Mouse (Mus musculus) forebrain, embryonic 15.5 days (tissue): ENCODE data around the gene Poldip2. TPM values are rescaled to one million over a fixed set of nuclear protein-coding genes. Genes with fewer than 3 reads are reported as not detected.

Experiments
- ATAC-seq: fragments of 200-750 bp; cut with Nextera tagmentation; replicated peaks from 2 replicates; pipeline ENCODE4 v1.8.0; 2017; ENCODE audit warnings: mild to moderate bottlenecking, moderate TSS enrichment, moderate library complexity
- H3K27ac ChIP-seq: fragments of 300-500 bp; sonication (generic); replicated peaks from 2 replicates; pipeline ENCODE4 v1.5.1; 2015; ENCODE audit warnings: mild to moderate bottlenecking, inconsistent platforms
- H3K27me3 ChIP-seq: fragments of 300-500 bp; sonication (generic); 2 replicates; pipeline ENCODE4 v1.6.1; 2015; ENCODE audit warnings: inconsistent platforms
- H3K36me3 ChIP-seq: fragments of 300-500 bp; sonication (generic); 2 replicates; pipeline ENCODE4 v1.6.1; 2015; ENCODE audit warnings: mild to moderate bottlenecking, inconsistent platforms
- H3K4me1 ChIP-seq: fragments of 300-500 bp; sonication (generic); 2 replicates; pipeline ENCODE4 v1.6.1; 2015; ENCODE audit warnings: inconsistent platforms
- H3K4me2 ChIP-seq: fragments of 300-500 bp; sonication (generic); replicated peaks from 2 replicates; pipeline ENCODE4 v1.6.1; 2015; ENCODE audit warnings: mild to moderate bottlenecking, inconsistent platforms
- H3K4me3 ChIP-seq: fragments of 300-500 bp; sonication (generic); 2 replicates; pipeline ENCODE4 v1.5.1; 2015; ENCODE audit warnings: mild to moderate bottlenecking, inconsistent platforms
- H3K9ac ChIP-seq: fragments of 300-500 bp; sonication (generic); replicated peaks from 2 replicates; pipeline ENCODE4 v1.6.1; 2015; ENCODE audit warnings: mild to moderate bottlenecking, inconsistent platforms
- H3K9me3 ChIP-seq: fragments of 300-500 bp; sonication (generic); 2 replicates; pipeline ENCODE4 v1.6.1; 2016; ENCODE audit warnings: inconsistent platforms
- WGBS: fragments of 180-500 bp; shearing (Covaris S2); methylation state at CpG from one replicate; pipeline ENCODE4 v1.1.7; 2015; ENCODE audit warnings: mixed read lengths; 5-methylcytosine and 5-hydroxymethylcytosine counted together
- polyA plus RNA-seq: library from polyadenylated mRNA; unstranded; fragments of >200 nt; fragmentation: Nextera tagmentation; extraction: Ambion mirVana; gene quantifications from 2 replicates; pipeline ENCODE4 v1.2.1, GENCODE M21; 2015

The Poldip2 gene
- polyA plus RNA-seq, 1 experiment from 2014 or later = 217 TPM

DNA sequence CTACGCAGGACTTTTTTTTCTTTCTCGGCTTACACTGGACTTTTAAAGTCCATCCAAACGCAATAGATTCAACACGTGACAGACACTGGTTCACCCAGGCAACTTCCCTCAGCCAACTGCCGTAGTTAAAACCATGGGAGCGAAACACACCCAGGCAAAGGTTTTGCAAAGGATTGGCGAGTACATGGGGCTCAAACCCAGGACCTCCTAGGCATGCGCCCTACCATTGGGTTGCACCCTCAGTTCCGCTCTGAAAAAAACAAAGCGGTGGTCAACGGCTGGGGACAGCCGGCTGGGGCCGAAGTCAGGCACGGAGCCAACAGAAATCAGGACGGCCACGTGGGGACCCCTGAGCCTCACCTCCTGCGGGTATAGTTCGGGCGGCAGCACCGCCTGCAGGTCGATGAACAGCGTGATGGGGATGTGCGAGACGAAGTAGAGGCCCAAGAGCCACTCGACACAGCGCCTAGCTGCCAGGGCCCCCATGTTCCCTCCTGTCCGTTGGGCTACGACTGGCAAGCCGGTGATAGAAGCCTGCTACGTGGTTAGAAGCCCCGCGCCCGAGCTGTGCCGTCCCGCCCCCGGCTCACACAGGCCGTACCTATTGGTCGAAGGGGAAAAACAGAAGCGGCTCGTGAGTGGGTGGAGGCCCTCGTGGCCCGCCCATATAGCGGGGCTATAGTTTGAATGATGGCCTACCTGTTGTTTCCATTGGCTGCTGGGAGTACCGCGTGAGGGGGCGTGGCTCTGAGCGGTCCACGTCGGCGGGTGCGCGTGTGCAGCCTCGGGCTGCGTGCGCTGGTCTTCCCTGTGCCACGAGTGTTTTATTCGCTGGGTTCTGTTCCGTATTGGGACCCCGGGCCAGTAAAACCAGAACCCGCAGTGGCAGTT lies 38.4 kb downstream of the Poldip2 start, which contains the start of gene Tmem97:
TSS of gene Tmem97 (minus strand) at position 610 of the 891 bp plus-strand sequence.
- peak within 1 kb of the TSS; percentile 64 for H3K4me3 ChIP-seq
- WGBS = under 1% methylated on average over 60 of the region's 60 CpGs
- peak within 1 kb of the TSS; percentile 81 for H3K27ac ChIP-seq

DNA sequence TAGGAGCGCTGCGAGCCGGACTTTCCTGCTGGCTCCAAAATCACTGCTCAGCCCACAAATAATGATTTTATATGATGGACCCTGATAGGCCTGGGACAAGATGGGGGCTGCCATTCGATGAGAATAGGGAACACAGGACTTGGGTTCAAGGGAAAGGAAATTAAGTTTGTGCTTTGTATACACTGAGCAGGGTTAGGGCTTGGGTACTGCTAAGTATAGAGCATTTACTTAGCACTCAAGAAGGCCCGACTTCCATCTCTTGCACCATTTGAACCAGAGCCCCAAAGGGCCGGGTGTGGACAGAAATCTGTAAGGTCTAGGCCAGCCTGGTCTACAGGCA lies 39.0 kb downstream of the Poldip2 start:
- H3K4me1 ChIP-seq = peaks cover 24% of the 10 kb centered on the region
- no peaks in the 10 kb centered on the region for H3K36me3 ChIP-seq
- peak overlapping the region; percentile 75 for H3K4me2 ChIP-seq
- H3K9ac ChIP-seq = peak overlapping the region; percentile 42
- H3K4me3 ChIP-seq = peak overlapping the region; percentile 64
- ATAC-seq = peak; percentile 63
- peaks cover 5% of the 10 kb centered on the region; the same call in 1 of the 2 replicates for H3K9me3 ChIP-seq
- no peaks in the 10 kb centered on the region for H3K27me3 ChIP-seq
- peak overlapping the region; percentile 81 for H3K27ac ChIP-seq
- 34% methylated on average over 6 of the region's 6 CpGs for WGBS

More for the DNA sequence above, 38.4 kb downstream of the Poldip2 start, which contains the start of gene Tmem97:
- Histone ChIP-seq H3K4me2 (peak within 1 kb of the TSS; percentile 75), H3K27me3 (no peaks in the 10 kb centered on the region), H3K9ac (peak within 1 kb of the TSS; percentile 59), H3K9me3 (peaks cover 5% of the 10 kb centered on the region; the same call in 1 of the 2 replicates), H3K36me3 (no peaks in the 10 kb centered on the region), H3K4me1 (peaks cover 24% of the 10 kb centered on the region)
- ATAC-seq = peak; percentile 100

- no peak for ATAC-seq
- Histone ChIP-seq H3K4me1 (0 out of 2 replicates have a peak, but pooled peaks cover 3% of the 10 kb centered on the region), H3K4me2 (no peak overlapping the region), H3K27ac (no peak overlapping the region), H3K9ac (no peak overlapping the region), H3K4me3 (no peak overlapping the region), H3K27me3 (no peaks in the 10 kb centered on the region), H3K36me3 (no peaks in the 10 kb centered on the region), H3K9me3 (peaks cover 5% of the 10 kb centered on the region; the same call in 1 of the 2 replicates)
- 85% methylated on average over 3 of the region's 3 CpGs for WGBS
Measured at GRCm38 (mm10) chr11:78555623-78556022, 43.6 kb downstream of the Poldip2 start.

- H3K4me2 ChIP-seq = no peak overlapping the region
- ATAC-seq = no peak
- 0 out of 2 replicates have a peak, but pooled peaks cover 2% of the 10 kb centered on the region for H3K4me1 ChIP-seq
- peaks cover 5% of the 10 kb centered on the region; the same call in 1 of the 2 replicates for H3K9me3 ChIP-seq
- H3K27me3 ChIP-seq = no peaks in the 10 kb centered on the region
- H3K27ac ChIP-seq = no peak overlapping the region
- 79% methylated on average over 4 of the region's 4 CpGs for WGBS
- no peaks in the 10 kb centered on the region for H3K36me3 ChIP-seq
- H3K9ac ChIP-seq = no peak overlapping the region
- no peak overlapping the region for H3K4me3 ChIP-seq
Measured at GRCm38 (mm10) chr11:78556070-78556469, 44.1 kb downstream of the Poldip2 start.

GRCm38 (mm10) chr11:78557241-78557640 lies 45.2 kb downstream of the Poldip2 start:
- Histone ChIP-seq H3K27ac (0 out of 2 replicates have a peak overlapping the region, but pooled peaks have one; percentile 7), H3K4me2 (no peak overlapping the region), H3K4me1 (no peaks in the 10 kb centered on the region), H3K9ac (no peak overlapping the region), H3K36me3 (no peaks in the 10 kb centered on the region), H3K27me3 (no peaks in the 10 kb centered on the region), H3K9me3 (peaks cover 5% of the 10 kb centered on the region; the same call in 1 of the 2 replicates), H3K4me3 (no peak overlapping the region)
- ATAC-seq = no peak
- WGBS = 56% methylated on average over 8 of the region's 8 CpGs

DNA sequence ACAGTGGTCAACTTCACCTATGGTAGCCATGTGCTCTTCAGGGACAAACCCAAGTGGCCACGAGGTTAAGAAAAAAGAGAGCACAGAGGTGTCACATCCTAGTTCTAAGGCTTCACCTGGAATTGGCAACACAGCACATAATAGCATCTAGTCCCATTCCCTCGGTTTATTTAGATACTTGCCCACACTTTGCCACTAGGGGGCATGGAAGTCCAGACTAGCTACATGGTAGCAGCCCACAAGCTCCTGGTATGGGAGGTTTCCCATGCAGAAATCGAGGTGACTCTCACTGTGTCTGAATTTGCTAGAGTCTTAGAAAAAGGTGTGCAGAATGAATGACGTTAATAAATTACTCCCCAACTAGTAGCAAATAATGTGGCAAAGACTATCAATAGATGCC lies 48.5 kb downstream of the Poldip2 start:
- H3K27ac ChIP-seq = no peak overlapping the region
- no peaks in the 10 kb centered on the region for H3K27me3 ChIP-seq
- 0 out of 2 replicates have a peak, but pooled peaks cover 2% of the 10 kb centered on the region for H3K36me3 ChIP-seq
- ATAC-seq = peak; percentile 63
- H3K4me1 ChIP-seq = no peaks in the 10 kb centered on the region
- H3K4me3 ChIP-seq = no peak overlapping the region
- H3K9ac ChIP-seq = no peak overlapping the region
- H3K9me3 ChIP-seq = no peaks in the 10 kb centered on the region
- 15% methylated on average over 4 of the region's 4 CpGs for WGBS
- no peak overlapping the region for H3K4me2 ChIP-seq

GRCm38 (mm10) chr11:78566775-78567174 lies 54.8 kb downstream of the Poldip2 start:
- Histone ChIP-seq H3K4me2 (no peak overlapping the region), H3K4me3 (no peak overlapping the region), H3K36me3 (peaks cover 28% of the 10 kb centered on the region), H3K4me1 (no peaks in the 10 kb centered on the region), H3K9ac (no peak overlapping the region), H3K27ac (no peak overlapping the region), H3K9me3 (no peaks in the 10 kb centered on the region), H3K27me3 (no peaks in the 10 kb centered on the region)
- WGBS = 86% methylated on average over 6 of the region's 6 CpGs
- ATAC-seq = no peak

- Histone ChIP-seq H3K4me3 (no peak overlapping the region), H3K4me2 (no peak overlapping the region), H3K9ac (no peak overlapping the region), H3K27me3 (no peaks in the 10 kb centered on the region), H3K4me1 (no peaks in the 10 kb centered on the region), H3K9me3 (no peaks in the 10 kb centered on the region), H3K27ac (no peak overlapping the region), H3K36me3 (peaks cover 36% of the 10 kb centered on the region)
- ATAC-seq = no peak
- 92% methylated on average over 6 of the region's 6 CpGs for WGBS
Measured at GRCm38 (mm10) chr11:78567614-78568013, 55.6 kb downstream of the Poldip2 start.

GRCm38 (mm10) chr11:78568827-78569226 lies 56.8 kb downstream of the Poldip2 start:
- Histone ChIP-seq H3K27me3 (no peaks in the 10 kb centered on the region), H3K4me1 (no peaks in the 10 kb centered on the region), H3K4me3 (no peak overlapping the region), H3K9me3 (no peaks in the 10 kb centered on the region), H3K36me3 (peaks cover 41% of the 10 kb centered on the region), H3K4me2 (no peak overlapping the region), H3K27ac (no peak overlapping the region; the same call in 1 of the 2 replicates), H3K9ac (no peak overlapping the region)
- 90% methylated on average over 10 of the region's 10 CpGs for WGBS
- ATAC-seq = no peak

DNA sequence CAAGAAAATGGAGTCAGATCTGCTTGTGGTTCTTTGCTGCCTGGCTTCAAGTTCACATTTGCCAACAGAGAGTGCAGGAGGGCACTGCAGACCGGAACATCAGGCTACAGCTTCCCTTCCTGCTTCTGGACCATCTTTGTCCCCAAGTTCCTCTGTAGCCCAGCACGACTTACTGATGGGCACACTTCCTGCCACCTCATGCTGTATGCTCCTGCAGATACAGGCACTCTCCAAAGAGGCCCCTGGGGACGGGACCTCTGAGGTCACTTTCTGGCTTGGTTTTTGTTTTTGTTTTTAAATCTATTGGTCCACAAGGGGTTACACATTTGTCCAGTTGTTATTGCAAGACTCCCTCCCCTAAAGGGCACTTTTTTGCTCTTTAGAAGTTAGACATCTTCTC lies 57.8 kb downstream of the Poldip2 start:
- no peak for ATAC-seq
- Histone ChIP-seq H3K9me3 (no peaks in the 10 kb centered on the region), H3K27me3 (no peaks in the 10 kb centered on the region), H3K36me3 (peaks cover 47% of the 10 kb centered on the region), H3K4me1 (no peaks in the 10 kb centered on the region), H3K9ac (no peak overlapping the region), H3K4me3 (no peak overlapping the region), H3K4me2 (no peak overlapping the region), H3K27ac (no peak overlapping the region)
- WGBS = 77% methylated on average over 3 of the region's 3 CpGs

DNA sequence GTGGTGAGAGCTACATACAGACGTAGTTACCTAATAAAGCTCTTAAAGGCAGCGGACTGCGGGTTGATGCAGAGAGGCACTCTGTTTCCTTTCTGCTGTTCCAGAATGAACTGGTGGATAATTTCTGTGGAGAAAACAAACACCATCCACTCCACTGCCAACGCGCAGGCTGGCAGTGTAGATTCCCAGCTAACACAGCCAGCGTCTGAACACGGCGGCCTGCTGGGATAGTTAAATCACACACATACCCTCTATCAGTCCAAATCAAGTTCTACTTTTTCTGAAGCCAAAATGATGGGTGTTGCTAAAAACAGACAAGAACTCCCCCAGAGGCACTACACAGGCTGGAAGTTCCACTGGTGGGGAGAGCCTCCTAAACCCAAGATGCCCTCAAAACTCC lies 59.4 kb downstream of the Poldip2 start:
- H3K4me1 ChIP-seq = no peaks in the 10 kb centered on the region
- no peak overlapping the region for H3K4me2 ChIP-seq
- H3K9ac ChIP-seq = no peak overlapping the region
- no peak overlapping the region for H3K4me3 ChIP-seq
- 90% methylated on average over 8 of the region's 8 CpGs for WGBS
- peaks cover 47% of the 10 kb centered on the region for H3K36me3 ChIP-seq
- H3K27me3 ChIP-seq = no peaks in the 10 kb centered on the region
- H3K27ac ChIP-seq = no peak overlapping the region
- no peak for ATAC-seq
- no peaks in the 10 kb centered on the region for H3K9me3 ChIP-seq

DNA sequence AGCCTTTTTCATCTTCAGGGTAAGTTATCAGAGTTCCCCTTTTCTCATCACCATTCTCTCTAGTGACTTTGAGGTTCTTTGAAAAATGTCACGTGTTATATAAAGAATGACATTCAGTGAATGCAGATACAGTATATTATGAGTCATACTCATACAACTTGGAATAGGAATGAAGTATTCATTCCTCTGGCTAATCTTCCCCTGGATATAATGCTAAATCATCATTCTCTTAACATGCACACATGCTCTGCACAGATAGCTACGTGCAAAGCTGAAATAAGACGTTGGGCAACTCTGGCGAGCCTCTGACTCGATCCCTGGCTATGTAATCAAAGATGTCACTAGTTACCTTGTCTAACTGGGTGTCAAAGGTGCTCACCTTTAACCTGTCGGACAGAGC lies 59.9 kb downstream of the Poldip2 start:
- Histone ChIP-seq H3K27me3 (no peaks in the 10 kb centered on the region), H3K9me3 (no peaks in the 10 kb centered on the region), H3K4me2 (no peak overlapping the region), H3K4me1 (no peaks in the 10 kb centered on the region), H3K4me3 (no peak overlapping the region), H3K27ac (no peak overlapping the region), H3K36me3 (peaks cover 47% of the 10 kb centered on the region), H3K9ac (no peak overlapping the region)
- WGBS = 90% methylated on average over 6 of the region's 6 CpGs
- ATAC-seq = no peak
